Mouse (Mus musculus) CH12.LX (cell line): Measurements from ENCODE around the gene Ids.

ENCODE experiments used
- CTCF ChIP-seq, 2 experiments: IDR thresholded peaks in 1 of 2; conservative IDR thresholded peaks in 1 of 2; 2 replicates each; pipeline ENCODE4 v1.5.1; 2011 to 2012; ENCODE audit warnings: low read depth in 2 of 2, low read length in 2 of 2, improper control_type of control experiment in 1 of 2, inconsistent platforms in 1 of 2, mild to moderate bottlenecking in 1 of 2, moderate library complexity in 1 of 2
- JUN ChIP-seq: IDR thresholded peaks from 2 replicates; pipeline ENCODE4 v1.6.1; 2011; ENCODE audit warnings: low read depth, mild to moderate bottlenecking, low read length, improper control_type of control experiment, moderate library complexity; ENCODE audit not compliant: insufficient read depth

DNA sequence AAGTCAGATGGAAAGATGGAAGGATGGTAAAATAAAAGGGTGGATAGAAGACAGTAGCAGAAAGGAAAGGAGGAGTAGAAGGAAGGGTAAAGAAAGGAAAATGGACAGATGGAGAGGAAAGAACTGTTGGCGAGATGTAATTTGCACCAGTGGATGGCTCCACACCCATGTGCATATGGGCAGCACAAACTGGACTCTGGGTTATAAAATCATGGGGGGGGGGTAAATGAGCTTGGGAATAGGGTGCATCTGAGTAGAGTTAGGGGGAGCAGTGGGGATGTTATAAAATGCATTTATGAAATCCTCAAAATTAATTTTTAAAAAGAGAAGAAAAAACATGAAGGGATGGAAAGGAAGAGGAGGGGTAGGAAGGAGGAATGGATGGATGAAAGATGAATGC is 682 bp downstream of the Ids start:
- TF ChIP-seq CTCF (conservative IDR thresholded peaks at IDR 0.05 in 1 of 2, IDR thresholded peaks at IDR 0.05 in 1 of 2; ENCODE audit: low read depth in 2 of 2, low read length in 2 of 2) (no peak), JUN (no peak)
